Mouse (Mus musculus) embryonic facial prominence, embryonic 10.5 days (tissue): Measurements from ENCODE around the gene Pcyt1b. TPM values are rescaled to one million over a fixed set of nuclear protein-coding genes. Genes with fewer than 3 reads are reported as not detected.

Experiments used
- DNase-seq: peaks from one replicate; pipeline ENCODE4 v3.0.0-alpha.2; 2017; ENCODE audit warnings: low spot score
- H3K27ac ChIP-seq: fragments of 300-500 bp; sonication (generic); replicated peaks from 2 replicates; pipeline ENCODE4 v1.5.1; 2016; ENCODE audit warnings: mild to moderate bottlenecking
- H3K27me3 ChIP-seq: fragments of 300-500 bp; sonication (generic); replicated peaks from 2 replicates; pipeline ENCODE4 v1.6.1; 2016; ENCODE audit warnings: low read depth, mild to moderate bottlenecking; ENCODE audit not compliant: poor library complexity, severe bottlenecking
- H3K36me3 ChIP-seq: fragments of 300-500 bp; sonication (generic); replicated peaks from 2 replicates; pipeline ENCODE4 v1.6.1; 2016; ENCODE audit warnings: mild to moderate bottlenecking, moderate library complexity
- H3K4me1 ChIP-seq: fragments of 300-500 bp; sonication (generic); 2 replicates; pipeline ENCODE4 v1.6.1; 2016
- H3K4me3 ChIP-seq: fragments of 300-500 bp; sonication (generic); 2 replicates; pipeline ENCODE4 v1.5.1; 2016; ENCODE audit warnings: mild to moderate bottlenecking, moderate library complexity
- H3K9me3 ChIP-seq: fragments of 300-500 bp; sonication (generic); 2 replicates; pipeline ENCODE4 v1.6.1; 2016; ENCODE audit warnings: mild to moderate bottlenecking
- WGBS: fragments of 180-500 bp; shearing (Covaris S2); methylation state at CpG from one replicate; pipeline ENCODE4 v1.1.7; 2016; 5-methylcytosine and 5-hydroxymethylcytosine counted together
- polyA plus RNA-seq: library from polyadenylated mRNA; unstranded; fragments of >200 nt; fragmentation: Nextera tagmentation; extraction: Ambion mirVana; gene quantifications from 2 replicates; pipeline ENCODE4 v1.2.1, GENCODE M21; 2016

The Pcyt1b gene
- 4.3 and 6.3 TPM in 2 replicates for polyA plus RNA-seq

DNA sequence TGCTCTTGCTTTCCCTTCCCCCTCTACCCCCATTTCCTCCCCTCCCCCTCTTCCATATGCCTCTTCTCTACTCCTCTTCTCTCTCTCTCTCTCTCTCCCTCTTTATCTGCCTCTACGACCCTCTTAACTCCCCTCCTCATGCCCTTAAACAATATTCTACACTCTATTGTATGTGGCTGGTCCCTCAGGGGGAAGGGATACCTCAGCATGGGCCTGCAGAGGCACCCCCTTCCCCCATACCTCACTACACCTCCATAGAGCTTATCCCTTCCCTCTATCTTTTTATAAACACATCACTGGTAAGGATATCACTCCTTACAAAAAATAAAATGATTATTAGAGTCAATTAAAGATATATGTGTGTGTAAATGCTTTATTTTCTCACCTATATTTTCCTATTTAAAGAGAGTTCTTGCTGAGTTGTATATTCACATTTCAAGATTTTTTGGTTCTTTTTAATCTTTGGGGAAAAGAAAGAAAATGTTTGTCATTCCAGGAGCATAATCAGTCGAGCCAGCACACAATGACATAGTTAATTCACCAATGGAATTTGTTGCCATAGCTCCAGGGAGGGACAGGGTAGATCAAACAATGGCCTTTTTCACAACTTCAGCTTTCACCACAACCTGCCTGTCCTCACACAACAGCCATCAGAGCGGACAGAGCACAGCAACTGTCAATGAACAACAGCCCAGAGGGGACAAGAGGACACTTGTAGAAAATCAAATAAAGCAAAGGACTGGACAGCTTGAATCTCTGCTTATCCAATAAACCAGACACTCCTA is at the start of gene Pcyt1b:
Gene Pcyt1b, plus strand, starts transcription at position 646 of the 785 bp plus-strand sequence.
- Histone ChIP-seq H3K4me1 (no peaks in the 10 kb centered on the region), H3K36me3 (no peaks in the 10 kb centered on the region), H3K27ac (no peak within 1 kb of the TSS), H3K9me3 (no peaks in the 10 kb centered on the region), H3K27me3 (0 out of 2 replicates have a peak, but pooled peaks cover 5% of the 10 kb centered on the region), H3K4me3 (no peak within 1 kb of the TSS)
- DNase-seq: no peak
- 18% methylated on average over 3 of the region's 3 CpGs for WGBS

DNA sequence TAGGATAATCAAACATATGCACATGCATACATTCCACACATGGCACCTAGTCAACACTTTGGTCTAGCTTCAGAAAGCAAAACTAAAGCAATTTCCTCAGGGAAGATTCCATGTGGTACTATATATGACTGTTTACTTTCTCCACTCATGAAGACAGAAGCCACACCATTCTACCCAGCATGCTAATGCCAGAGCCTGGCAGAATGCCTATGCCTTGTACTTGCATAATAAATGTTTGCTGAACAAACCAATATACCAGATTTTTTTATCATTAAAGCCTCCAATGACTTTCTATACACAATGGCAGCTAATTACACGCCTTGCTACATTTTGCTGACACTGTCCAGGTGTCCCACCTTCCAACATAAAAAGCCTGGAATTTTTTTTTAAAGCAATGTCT is 24.4 kb upstream of the Pcyt1b start:
- no peak for DNase-seq
- Histone ChIP-seq H3K9me3 (no peaks in the 10 kb centered on the region), H3K4me1 (no peaks in the 10 kb centered on the region), H3K36me3 (peaks cover 12% of the 10 kb centered on the region), H3K27ac (no peak overlapping the region), H3K27me3 (peaks cover 7% of the 10 kb centered on the region), H3K4me3 (0 out of 2 replicates have a peak overlapping the region, but pooled peaks have one; percentile 16)
- WGBS: 77% methylated on average over 1 of the region's 1 CpGs

DNA sequence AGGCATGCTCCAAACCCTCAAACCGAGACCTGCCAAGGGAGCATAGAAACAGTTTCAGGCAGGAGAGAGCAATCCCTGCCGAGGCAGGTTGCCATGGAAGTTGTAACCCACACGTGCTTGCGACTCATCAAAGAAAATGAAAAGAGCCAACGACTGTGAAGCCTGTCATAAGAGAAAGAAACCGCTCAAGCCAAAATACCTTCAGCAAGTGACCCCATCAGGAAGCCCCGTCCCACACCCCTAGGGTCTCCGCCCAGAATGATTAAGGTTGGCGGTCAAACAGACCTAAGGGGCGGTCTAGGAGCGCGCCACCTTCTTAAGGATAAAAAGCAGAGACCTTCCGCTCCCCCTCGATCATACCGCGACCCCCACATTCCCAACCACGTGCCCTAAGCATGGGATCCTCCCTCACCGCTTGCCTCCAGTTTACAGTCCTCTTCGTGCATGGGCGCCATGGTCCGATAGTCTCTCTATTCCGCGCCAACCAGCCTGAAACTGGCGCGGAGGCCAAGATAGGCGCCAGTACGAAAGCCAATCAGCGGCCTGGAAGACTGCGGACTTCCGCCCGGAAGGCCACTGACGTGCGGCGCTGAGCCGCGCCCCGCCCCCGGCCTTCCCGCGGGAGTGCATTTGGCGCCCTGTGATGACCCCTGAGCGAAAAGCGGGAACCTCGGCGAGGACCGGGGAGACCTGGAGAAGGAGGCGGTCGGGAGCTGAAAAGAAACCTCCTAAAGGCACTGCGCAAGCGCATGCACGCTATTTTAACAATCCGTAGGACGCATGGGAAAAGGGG is 22.8 kb upstream of the Pcyt1b start, which contains the start of gene Pola1:
Gene Pola1, minus strand, starts transcription at position 499 of the 793 bp plus-strand sequence.
- Histone ChIP-seq H3K4me3 (peak within 1 kb of the TSS; percentile 63), H3K9me3 (no peaks in the 10 kb centered on the region), H3K36me3 (no peaks in the 10 kb centered on the region), H3K27ac (peak within 1 kb of the TSS; percentile 86), H3K4me1 (no peaks in the 10 kb centered on the region), H3K27me3 (peaks cover 7% of the 10 kb centered on the region)
- WGBS: 18% methylated on average over 53 of the region's 53 CpGs
- DNase-seq: peak; percentile 92

DNA sequence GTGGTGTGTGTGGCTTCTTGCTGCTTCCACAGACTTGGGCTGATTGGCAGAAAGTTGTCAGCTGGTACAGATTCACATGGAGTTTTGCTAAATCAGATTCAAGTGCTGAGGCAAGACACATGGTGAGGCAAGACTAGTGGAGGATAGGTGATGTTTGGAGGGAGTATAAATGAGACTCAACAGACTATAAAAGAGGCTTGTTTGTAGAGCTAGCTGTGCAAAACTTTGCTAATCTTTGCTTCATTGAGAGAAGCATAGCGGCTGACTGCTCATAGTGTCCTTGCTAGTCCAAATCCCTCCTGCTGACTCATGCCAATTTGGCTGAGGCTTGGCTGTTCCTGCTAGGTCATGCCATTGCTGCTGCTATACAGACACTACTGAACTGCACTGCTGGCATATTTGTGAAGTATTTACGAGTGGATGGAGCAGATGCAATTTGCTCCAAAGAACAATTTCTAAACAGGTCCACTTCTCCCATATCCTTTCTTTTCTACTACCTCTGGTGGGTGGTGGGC is 19.7 kb upstream of the Pcyt1b start:
- no peak for DNase-seq
- Histone ChIP-seq H3K4me3 (no peak overlapping the region), H3K9me3 (no peaks in the 10 kb centered on the region), H3K27ac (no peak overlapping the region), H3K4me1 (no peaks in the 10 kb centered on the region), H3K36me3 (no peaks in the 10 kb centered on the region), H3K27me3 (peaks cover 14% of the 10 kb centered on the region)
- 92% methylated on average over 2 of the region's 2 CpGs for WGBS

DNA sequence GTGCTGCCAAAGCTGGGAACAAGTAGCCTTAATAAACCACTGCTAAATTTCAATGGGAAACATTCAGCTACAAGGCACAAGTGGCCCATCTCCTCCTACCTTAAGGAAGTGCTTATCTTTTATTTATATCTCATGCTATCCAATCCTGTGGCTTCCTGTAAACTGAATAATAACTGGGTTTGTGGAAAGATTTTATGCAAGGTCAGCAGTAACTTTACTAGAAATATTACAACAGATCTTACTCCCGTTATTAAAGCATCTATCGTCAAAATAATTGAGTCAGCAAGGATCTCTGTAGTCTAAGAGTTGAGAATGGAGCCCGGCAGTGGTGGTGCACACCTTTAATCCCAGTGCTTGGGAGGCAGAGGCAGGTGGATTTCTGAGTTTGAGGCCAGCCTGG is 11.1 kb upstream of the Pcyt1b start:
- whole genome bisulfite sequencing: 90% methylated on average over 3 of the region's 3 CpGs
- H3K4me1 ChIP-seq: no peaks in the 10 kb centered on the region
- no peaks in the 10 kb centered on the region for H3K36me3 ChIP-seq
- H3K9me3 ChIP-seq: no peaks in the 10 kb centered on the region
- peaks cover under 1% of the 10 kb centered on the region; the same call in 1 of the 2 replicates for H3K27me3 ChIP-seq
- no peak overlapping the region for H3K27ac ChIP-seq
- no peak overlapping the region for H3K4me3 ChIP-seq
- DNase-seq: no peak

DNA sequence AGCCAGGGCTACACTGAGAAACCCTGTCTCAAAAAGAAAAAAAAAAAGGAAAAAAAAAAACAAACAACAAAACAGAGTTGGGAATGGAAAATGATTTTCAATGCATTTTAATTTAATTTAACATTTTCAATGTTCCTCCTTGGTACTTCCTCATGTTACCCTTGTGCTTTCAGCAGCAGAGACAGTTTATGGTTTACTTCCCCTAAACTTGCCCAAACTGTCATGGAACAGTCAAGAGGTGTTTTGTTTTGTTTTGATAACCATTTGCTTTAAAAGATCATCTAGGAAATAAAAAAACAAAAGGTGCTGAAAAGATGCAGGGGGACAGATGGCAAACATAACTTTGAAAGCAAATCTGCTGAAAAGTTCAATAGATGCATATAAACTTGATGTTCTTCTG is 10.6 kb upstream of the Pcyt1b start:
- no peaks in the 10 kb centered on the region for H3K27me3 ChIP-seq
- no peaks in the 10 kb centered on the region for H3K9me3 ChIP-seq
- no peaks in the 10 kb centered on the region for H3K4me1 ChIP-seq
- DNase-seq: no peak
- no peak overlapping the region for H3K27ac ChIP-seq
- no peak overlapping the region for H3K4me3 ChIP-seq
- H3K36me3 ChIP-seq: no peaks in the 10 kb centered on the region

DNA sequence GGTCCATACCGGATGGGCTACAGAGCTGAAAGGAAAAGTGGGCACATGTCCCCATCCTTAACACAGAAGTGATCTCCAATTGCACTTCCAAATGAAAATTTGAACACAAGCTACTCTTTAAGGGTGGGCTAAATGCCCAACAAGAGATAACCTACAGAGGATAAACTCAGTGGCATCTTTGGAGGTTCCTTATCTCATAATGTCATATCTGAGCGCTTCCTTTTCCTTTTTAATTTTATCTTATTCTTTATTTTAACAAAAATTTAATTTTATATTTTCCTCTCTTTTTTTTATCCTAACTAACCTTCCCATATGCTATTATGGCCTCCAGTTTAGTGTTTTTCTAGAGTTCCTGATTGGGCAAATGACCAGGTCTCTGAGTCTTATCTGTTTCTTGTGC is 3.9 kb upstream of the Pcyt1b start:
- Histone ChIP-seq H3K4me1 (no peaks in the 10 kb centered on the region), H3K27ac (no peak overlapping the region), H3K9me3 (no peaks in the 10 kb centered on the region), H3K36me3 (no peaks in the 10 kb centered on the region), H3K27me3 (0 out of 2 replicates have a peak, but pooled peaks cover 5% of the 10 kb centered on the region), H3K4me3 (no peak overlapping the region)
- WGBS: 95% methylated on average over 2 of the region's 2 CpGs
- no peak for DNase-seq

DNA sequence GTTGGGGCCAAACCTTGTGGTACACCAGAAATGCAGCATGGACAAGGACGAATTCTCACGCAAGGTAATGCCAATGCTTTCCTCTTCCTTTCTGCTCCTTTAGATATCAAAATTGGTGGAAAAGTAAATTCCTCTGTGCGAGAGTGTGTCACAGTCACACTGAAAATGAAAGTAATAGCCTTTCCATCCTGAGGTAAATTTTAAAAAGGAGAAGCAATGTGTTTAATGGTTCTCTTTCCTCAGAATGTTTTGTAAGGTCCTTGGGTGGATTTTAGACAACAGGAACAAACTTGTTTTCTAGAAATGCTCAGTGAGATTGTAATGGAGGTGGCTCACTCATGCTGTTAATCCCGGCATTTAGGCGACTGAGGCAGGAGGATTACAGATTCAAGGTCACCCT is 490 bp downstream of the Pcyt1b start:
- H3K27ac ChIP-seq: no peak overlapping the region
- WGBS: 80% methylated on average over 5 of the region's 5 CpGs
- no peak overlapping the region for H3K4me3 ChIP-seq

DNA sequence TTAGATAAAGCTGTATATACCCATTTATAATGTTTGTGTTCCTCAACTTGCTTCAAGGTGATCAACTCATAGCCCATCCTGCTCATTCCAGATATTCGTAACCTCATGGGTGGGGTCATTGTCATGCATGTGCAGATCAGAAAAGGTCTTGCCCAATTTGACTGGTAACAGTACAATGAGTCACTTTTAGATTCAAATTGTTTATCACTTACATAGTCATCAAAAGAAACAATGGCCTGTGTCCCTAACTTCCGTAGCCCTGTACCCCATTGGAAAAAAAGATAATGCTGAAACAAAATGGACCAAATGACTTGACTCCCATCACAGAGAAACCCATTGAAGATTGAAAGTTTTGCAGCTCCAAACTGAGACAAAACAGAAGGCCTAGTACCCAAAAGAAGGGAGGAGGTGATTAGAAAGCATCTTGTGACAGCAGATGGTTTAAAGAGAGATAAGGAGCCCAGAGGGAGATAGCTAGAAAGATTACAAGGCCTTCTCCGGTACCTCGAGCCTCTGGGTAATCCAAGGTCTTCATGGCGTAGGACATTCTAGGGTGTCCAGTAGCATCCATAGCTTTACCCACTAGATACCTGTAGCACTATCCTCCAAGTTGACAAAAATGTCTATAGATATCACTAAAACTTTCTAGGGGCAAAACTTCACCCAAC is 9.4 kb downstream of the Pcyt1b start:
- Histone ChIP-seq H3K36me3 (no peaks in the 10 kb centered on the region), H3K27me3 (no peaks in the 10 kb centered on the region), H3K4me1 (no peaks in the 10 kb centered on the region), H3K9me3 (no peaks in the 10 kb centered on the region), H3K27ac (no peak overlapping the region), H3K4me3 (no peak overlapping the region)
- DNase-seq: no peak
- WGBS: 85% methylated on average over 5 of the region's 5 CpGs

More for the DNA sequence above, 490 bp downstream of the Pcyt1b start:
- no peaks in the 10 kb centered on the region for H3K4me1 ChIP-seq
- H3K9me3 ChIP-seq: no peaks in the 10 kb centered on the region
- 0 out of 2 replicates have a peak, but pooled peaks cover 5% of the 10 kb centered on the region for H3K27me3 ChIP-seq
- no peak for DNase-seq
- no peaks in the 10 kb centered on the region for H3K36me3 ChIP-seq

DNA sequence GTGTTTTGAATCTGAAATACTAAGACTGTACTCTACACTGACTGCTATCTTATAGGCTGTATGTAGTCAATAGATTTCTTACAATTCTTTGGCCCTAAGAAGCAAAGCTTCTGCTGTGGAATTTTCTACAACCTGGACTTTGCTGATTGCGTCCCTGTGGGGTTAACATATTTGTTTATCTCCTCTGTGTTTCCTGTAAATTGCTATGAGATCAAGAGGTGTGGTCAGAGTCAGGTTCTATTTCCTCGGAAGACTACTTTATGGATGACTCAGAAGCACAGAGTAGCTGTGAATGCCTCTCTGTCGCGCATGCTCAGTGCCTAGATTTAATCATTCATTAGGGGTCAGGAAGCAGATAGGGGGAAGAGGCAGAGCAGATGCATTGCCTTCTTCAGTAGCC is 10.1 kb downstream of the Pcyt1b start:
- no peak for DNase-seq
- Histone ChIP-seq H3K36me3 (no peaks in the 10 kb centered on the region), H3K9me3 (no peaks in the 10 kb centered on the region), H3K27ac (no peak overlapping the region), H3K4me1 (no peaks in the 10 kb centered on the region), H3K27me3 (no peaks in the 10 kb centered on the region), H3K4me3 (no peak overlapping the region)
- 81% methylated on average over 4 of the region's 4 CpGs for WGBS

DNA sequence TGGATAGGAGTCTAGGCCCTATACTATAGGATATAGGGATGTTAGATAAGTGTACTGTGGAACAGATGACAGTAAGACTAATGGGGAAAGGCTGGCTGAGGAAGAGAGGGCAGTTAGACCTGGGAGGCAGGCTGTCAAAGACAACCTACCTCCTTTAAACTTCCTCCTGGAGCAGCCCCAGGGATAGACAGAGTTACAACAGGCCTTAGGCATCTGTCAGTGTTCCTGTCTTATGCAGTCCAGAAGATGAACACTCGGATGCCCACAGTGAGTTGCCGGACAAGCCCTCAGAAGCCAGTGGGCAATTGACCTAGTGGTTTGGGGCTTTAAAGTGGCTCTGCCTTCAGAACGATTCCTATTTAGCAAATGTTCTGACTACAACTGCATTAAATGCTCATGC is 19.8 kb downstream of the Pcyt1b start:
- H3K4me1 ChIP-seq: no peaks in the 10 kb centered on the region
- WGBS: 33% methylated on average over 3 of the region's 3 CpGs
- no peaks in the 10 kb centered on the region for H3K36me3 ChIP-seq
- peaks cover 17% of the 10 kb centered on the region; the same call in 1 of the 2 replicates for H3K27me3 ChIP-seq
- peak; percentile 8 for DNase-seq
- peak overlapping the region; percentile 82 for H3K27ac ChIP-seq
- no peaks in the 10 kb centered on the region for H3K9me3 ChIP-seq
- H3K4me3 ChIP-seq: peak overlapping the region; percentile 54
